Mouse (Mus musculus): ENCODE results near the gene Jag2. TPM values are rescaled to one million over a fixed set of nuclear protein-coding genes. Genes with fewer than 3 reads are reported as not detected.
A peak's percentile ranks its signal among the peaks of the same experiment; 100 is the strongest.

Gene Jag2
- polyA plus RNA-seq, 1 experiment: 8.6 TPM

- no peak for DNase-seq (ENCODE audit: low read depth in 1 of 2, low spot score in 2 of 2)
- Histone ChIP-seq H3K27ac (ENCODE audit: insufficient read depth, low read length) (no peak overlapping the region), H3K36me3 (ENCODE audit: control insufficient read depth, insufficient read depth, low read length) (no peaks in the 10 kb centered on the region), H3K27me3 (ENCODE audit: control insufficient read depth, insufficient read depth, low read length) (no peaks in the 10 kb centered on the region), H3K4me1 (ENCODE audit: control insufficient read depth, insufficient read depth, insufficient read length) (peaks cover 13% of the 10 kb centered on the region; the same call in 1 of the 2 replicates), H3K4me3 (ENCODE audit: extremely low read depth, insufficient read depth, insufficient read length) (no peak overlapping the region)
- WGBS: 88% methylated on average over 10 of the region's 10 CpGs
- TF ChIP-seq POLR2A (IDR thresholded peaks at IDR 0.05; ENCODE audit: low read depth, low read length) (no peak), CTCF (IDR thresholded peaks at IDR 0.05; ENCODE audit: extremely low read depth, insufficient read depth, insufficient read length, insufficient replicate concordance) (no peak)
These were observed 8.8 kb upstream of the Jag2 start for GRCm38 (mm10) chr12:112938366-112938765.

DNA sequence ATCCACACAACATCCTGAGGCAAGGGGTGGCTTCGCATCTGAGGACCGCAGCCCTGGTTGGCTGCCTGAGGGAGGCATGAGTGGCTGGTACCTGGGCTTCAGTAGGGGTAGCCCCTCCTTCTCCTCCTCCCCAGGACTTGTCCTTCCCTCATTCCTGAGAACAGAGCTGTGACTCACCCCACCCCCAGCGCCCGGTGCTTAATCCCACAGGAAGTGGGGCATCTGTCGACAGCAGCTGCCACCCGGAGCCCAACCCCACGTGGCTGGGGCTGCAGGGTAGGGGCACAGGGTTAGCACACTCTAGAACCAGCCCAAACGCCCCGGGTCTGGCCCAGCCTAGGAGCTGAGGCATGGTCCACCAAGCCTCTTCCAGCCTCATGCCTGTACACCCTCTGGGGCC, 8.3 kb upstream of the Jag2 start:
- Histone ChIP-seq H3K4me1 (ENCODE audit: control insufficient read depth, insufficient read depth, insufficient read length) (peaks cover 13% of the 10 kb centered on the region; the same call in 1 of the 2 replicates), H3K27ac (ENCODE audit: insufficient read depth, low read length) (no peak overlapping the region), H3K27me3 (ENCODE audit: control insufficient read depth, insufficient read depth, low read length) (no peaks in the 10 kb centered on the region), H3K36me3 (ENCODE audit: control insufficient read depth, insufficient read depth, low read length) (no peaks in the 10 kb centered on the region), H3K4me3 (ENCODE audit: extremely low read depth, insufficient read depth, insufficient read length) (no peak overlapping the region)
- WGBS: 37% methylated on average over 9 of the region's 9 CpGs
- no peak for DNase-seq (ENCODE audit: low read depth in 1 of 2, low spot score in 2 of 2)
- TF ChIP-seq POLR2A (IDR thresholded peaks at IDR 0.05; ENCODE audit: low read depth, low read length): no peak

- TF ChIP-seq POLR2A (IDR thresholded peaks at IDR 0.05; ENCODE audit: low read depth, low read length): no peak
- TF ChIP-seq CTCF (IDR thresholded peaks at IDR 0.05; ENCODE audit: extremely low read depth, insufficient read depth, insufficient read length, insufficient replicate concordance): no peak
- H3K4me1 ChIP-seq (ENCODE audit: control insufficient read depth, insufficient read depth, insufficient read length): peaks cover 4% of the 10 kb centered on the region; the same call in 1 of the 2 replicates
- no peaks in the 10 kb centered on the region for H3K36me3 ChIP-seq (ENCODE audit: control insufficient read depth, insufficient read depth, low read length)
- DNase-seq (ENCODE audit: low read depth in 1 of 2, low spot score in 2 of 2): no peak
- H3K27ac ChIP-seq (ENCODE audit: insufficient read depth, low read length): no peak overlapping the region
- WGBS: 73% methylated on average over 7 of the region's 7 CpGs
- no peak overlapping the region for H3K4me3 ChIP-seq (ENCODE audit: extremely low read depth, insufficient read depth, insufficient read length)
- H3K27me3 ChIP-seq (ENCODE audit: control insufficient read depth, insufficient read depth, low read length): peaks cover 14% of the 10 kb centered on the region
These were observed 3.1 kb upstream of the Jag2 start for GRCm38 (mm10) chr12:112932647-112933046.

DNA sequence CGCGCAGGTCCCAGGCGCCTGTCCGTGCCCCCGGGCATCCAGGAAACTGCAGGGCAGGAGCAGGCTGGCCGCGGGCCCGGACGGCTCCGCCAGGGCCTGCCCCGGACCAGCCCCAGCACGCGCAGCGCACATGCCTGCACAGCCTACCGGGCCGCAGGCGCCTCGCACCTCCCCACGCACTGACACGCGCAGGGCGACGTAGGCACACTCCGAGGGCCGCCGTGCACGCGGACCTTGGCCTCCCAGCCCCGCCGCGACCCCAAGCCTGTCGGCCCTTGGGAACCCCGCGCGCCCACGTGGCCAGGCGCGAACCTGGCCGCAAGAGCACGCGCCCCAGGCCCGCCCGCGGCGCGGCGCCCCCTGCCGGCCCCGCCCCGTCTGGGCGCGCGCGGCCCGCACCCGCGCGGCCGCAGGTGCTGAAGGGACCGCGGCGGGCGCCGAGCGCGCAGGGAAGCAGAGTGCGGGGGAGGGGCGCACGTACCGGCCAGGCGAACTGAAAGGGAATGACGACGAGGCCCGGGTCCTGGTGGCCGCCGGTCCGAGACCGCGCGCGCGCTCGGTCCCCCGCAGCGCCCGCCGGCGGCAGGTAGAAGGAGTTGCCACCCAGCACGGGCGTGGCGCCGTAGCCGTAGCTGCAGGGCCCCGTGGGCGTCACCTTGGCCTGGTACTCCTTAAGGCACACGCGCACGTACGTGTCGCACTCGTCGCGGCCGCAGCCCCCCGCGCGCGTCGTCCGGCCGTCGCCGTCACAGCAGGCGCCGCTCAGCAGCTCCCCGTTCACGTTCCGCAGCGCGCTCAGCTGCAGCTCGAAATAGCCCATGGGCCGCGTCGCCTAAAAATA, 955 bp downstream of the Jag2 start:
- Histone ChIP-seq H3K4me1 (ENCODE audit: control insufficient read depth, insufficient read depth, insufficient read length) (peaks cover 4% of the 10 kb centered on the region; the same call in 1 of the 2 replicates), H3K27ac (ENCODE audit: insufficient read depth, low read length) (no peak overlapping the region), H3K4me3 (ENCODE audit: extremely low read depth, insufficient read depth, insufficient read length) (peak overlapping the region; percentile 37; the same call in 1 of the 2 replicates), H3K27me3 (ENCODE audit: control insufficient read depth, insufficient read depth, low read length) (peaks cover 14% of the 10 kb centered on the region), H3K36me3 (ENCODE audit: control insufficient read depth, insufficient read depth, low read length) (no peaks in the 10 kb centered on the region)
- no peak for DNase-seq (ENCODE audit: low read depth in 1 of 2, low spot score in 2 of 2)
- no peak for TF ChIP-seq POLR2A (IDR thresholded peaks at IDR 0.05; ENCODE audit: low read depth, low read length)
- TF ChIP-seq CTCF (IDR thresholded peaks at IDR 0.05; ENCODE audit: extremely low read depth, insufficient read depth, insufficient read length, insufficient replicate concordance): no peak
- WGBS: 5% methylated on average over 114 of the region's 124 CpGs

- Histone ChIP-seq H3K27me3 (ENCODE audit: control insufficient read depth, insufficient read depth, low read length) (peaks cover 14% of the 10 kb centered on the region), H3K4me3 (ENCODE audit: extremely low read depth, insufficient read depth, insufficient read length) (no peak overlapping the region), H3K36me3 (ENCODE audit: control insufficient read depth, insufficient read depth, low read length) (no peaks in the 10 kb centered on the region), H3K27ac (ENCODE audit: insufficient read depth, low read length) (no peak overlapping the region), H3K4me1 (ENCODE audit: control insufficient read depth, insufficient read depth, insufficient read length) (peaks cover 4% of the 10 kb centered on the region; the same call in 1 of the 2 replicates)
- WGBS: 79% methylated on average over 14 of the region's 14 CpGs
- TF ChIP-seq CTCF (IDR thresholded peaks at IDR 0.05; ENCODE audit: extremely low read depth, insufficient read depth, insufficient read length, insufficient replicate concordance) (no peak), POLR2A (IDR thresholded peaks at IDR 0.05; ENCODE audit: low read depth, low read length) (no peak)
- DNase-seq (ENCODE audit: low read depth in 1 of 2, low spot score in 2 of 2): no peak
These were observed 2.3 kb downstream of the Jag2 start for GRCm38 (mm10) chr12:112927265-112927664.

DNA sequence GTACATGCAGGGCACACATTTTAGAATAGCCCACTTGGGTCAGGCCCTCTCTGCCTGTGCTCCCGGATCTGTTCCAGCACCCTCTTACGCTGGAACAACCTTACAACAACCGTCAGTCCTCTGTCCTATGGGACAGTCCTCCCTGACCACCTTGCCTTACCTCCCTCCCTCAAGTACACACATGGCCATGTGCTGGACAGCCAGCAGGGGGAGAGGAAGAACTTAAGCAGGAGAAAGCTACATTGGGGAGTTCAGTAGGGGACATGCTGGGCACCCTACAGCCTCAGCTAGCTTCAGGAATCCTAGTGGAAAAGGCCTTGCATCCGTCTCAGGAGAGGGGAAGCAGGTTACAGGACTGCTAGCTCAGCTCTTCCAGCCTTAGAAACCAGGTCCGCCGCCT, 3.6 kb downstream of the Jag2 start:
- Histone ChIP-seq H3K27ac (ENCODE audit: insufficient read depth, low read length) (no peak overlapping the region), H3K27me3 (ENCODE audit: control insufficient read depth, insufficient read depth, low read length) (peaks cover 14% of the 10 kb centered on the region), H3K4me1 (ENCODE audit: control insufficient read depth, insufficient read depth, insufficient read length) (peaks cover 4% of the 10 kb centered on the region; the same call in 1 of the 2 replicates), H3K4me3 (ENCODE audit: extremely low read depth, insufficient read depth, insufficient read length) (no peak overlapping the region), H3K36me3 (ENCODE audit: control insufficient read depth, insufficient read depth, low read length) (no peaks in the 10 kb centered on the region)
- 94% methylated on average over 6 of the region's 6 CpGs for WGBS
- DNase-seq (ENCODE audit: low read depth in 1 of 2, low spot score in 2 of 2): no peak
- no peak for TF ChIP-seq CTCF (IDR thresholded peaks at IDR 0.05; ENCODE audit: extremely low read depth, insufficient read depth, insufficient read length, insufficient replicate concordance)
- TF ChIP-seq POLR2A (IDR thresholded peaks at IDR 0.05; ENCODE audit: low read depth, low read length): no peak

DNA sequence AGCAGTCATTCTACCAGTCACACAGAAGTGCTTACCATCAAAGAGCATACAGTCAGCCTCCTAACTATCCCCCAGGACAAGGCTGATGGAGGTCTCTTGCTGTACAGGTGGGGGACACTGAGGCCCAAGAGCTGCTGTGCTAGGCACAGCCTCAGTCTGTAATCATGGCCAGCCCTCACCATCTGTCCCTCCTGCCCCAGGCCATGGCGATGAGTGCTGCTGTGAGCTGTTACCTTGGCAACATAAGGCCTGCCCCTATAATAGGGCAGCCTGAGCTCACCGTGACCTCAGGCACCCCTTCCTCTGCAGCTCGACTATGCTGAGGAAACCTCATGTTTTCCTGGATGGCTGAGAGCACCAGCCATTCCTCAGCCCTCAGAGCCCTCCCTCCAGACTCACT, 7.0 kb downstream of the Jag2 start:
- H3K27ac ChIP-seq (ENCODE audit: insufficient read depth, low read length): no peak overlapping the region
- TF ChIP-seq POLR2A (IDR thresholded peaks at IDR 0.05; ENCODE audit: low read depth, low read length): no peak
- no peak for TF ChIP-seq CTCF (IDR thresholded peaks at IDR 0.05; ENCODE audit: extremely low read depth, insufficient read depth, insufficient read length, insufficient replicate concordance)
- H3K27me3 ChIP-seq (ENCODE audit: control insufficient read depth, insufficient read depth, low read length): no peaks in the 10 kb centered on the region
- WGBS: 37% methylated on average over 3 of the region's 3 CpGs
- H3K4me3 ChIP-seq (ENCODE audit: extremely low read depth, insufficient read depth, insufficient read length): no peak overlapping the region
- H3K36me3 ChIP-seq (ENCODE audit: control insufficient read depth, insufficient read depth, low read length): no peaks in the 10 kb centered on the region
- no peak for DNase-seq (ENCODE audit: low read depth in 1 of 2, low spot score in 2 of 2)
- H3K4me1 ChIP-seq (ENCODE audit: control insufficient read depth, insufficient read depth, insufficient read length): no peaks in the 10 kb centered on the region
